Mouse (Mus musculus) stomach, embryonic 15.5 days (tissue): ENCODE measurements around the gene Slc25a25. TPM values are rescaled to one million over a fixed set of nuclear protein-coding genes. Genes with fewer than 3 reads are reported as not detected.
A peak's percentile ranks its signal among the peaks of the same experiment; 100 is the strongest.

Source experiments
- ATAC-seq: fragments of 200-750 bp; cut with Nextera tagmentation; 2 replicates; pipeline ENCODE4 v1.8.0; 2017; ENCODE audit warnings: low read depth, moderate number of reproducible peaks, moderate TSS enrichment; ENCODE audit not compliant: insufficient read depth, low FRiP score
- H3K27ac ChIP-seq: fragments of 300-500 bp; sonication (generic); 2 replicates; pipeline ENCODE4 v1.5.1; 2015; ENCODE audit warnings: mild to moderate bottlenecking, inconsistent platforms
- H3K27me3 ChIP-seq: fragments of 300-500 bp; sonication (generic); replicated peaks from 2 replicates; pipeline ENCODE4 v1.6.1; 2015; ENCODE audit warnings: inconsistent platforms
- H3K36me3 ChIP-seq: fragments of 300-500 bp; sonication (generic); 2 replicates; pipeline ENCODE4 v1.6.1; 2015; ENCODE audit warnings: inconsistent platforms
- H3K4me1 ChIP-seq: fragments of 300-500 bp; sonication (generic); 2 replicates; pipeline ENCODE4 v1.6.1; 2015; ENCODE audit warnings: inconsistent platforms
- H3K4me2 ChIP-seq: fragments of 300-500 bp; sonication (generic); 2 replicates; pipeline ENCODE4 v1.6.1; 2015; ENCODE audit warnings: mild to moderate bottlenecking, inconsistent platforms
- H3K4me3 ChIP-seq: fragments of 300-500 bp; sonication (generic); replicated peaks from 2 replicates; pipeline ENCODE4 v1.5.1; 2015; ENCODE audit warnings: inconsistent platforms
- H3K9ac ChIP-seq: fragments of 300-500 bp; sonication (generic); 2 replicates; pipeline ENCODE4 v1.6.1; 2015; ENCODE audit warnings: inconsistent platforms
- H3K9me3 ChIP-seq: fragments of 300-500 bp; sonication (generic); 2 replicates; pipeline ENCODE4 v1.6.1; 2016; ENCODE audit warnings: inconsistent platforms
- WGBS: fragments of 180-500 bp; shearing (Covaris S2); methylation state at CpG from one replicate; pipeline ENCODE4 v1.1.7; 2015; 5-methylcytosine and 5-hydroxymethylcytosine counted together
- polyA plus RNA-seq: library from polyadenylated mRNA; unstranded; fragments of >200 nt; fragmentation: Nextera tagmentation; extraction: Ambion mirVana; gene quantifications from 2 replicates; pipeline ENCODE4 v1.2.1, GENCODE M21; 2015

Gene Slc25a25
- polyA plus RNA-seq, 1 experiment from 2014 or later = 17.6 TPM

- no peaks in the 10 kb centered on the region for H3K36me3 ChIP-seq
- H3K27ac ChIP-seq = peak overlapping the region; percentile 38
- no peak for ATAC-seq
- H3K4me2 ChIP-seq = no peak overlapping the region
- no peaks in the 10 kb centered on the region for H3K27me3 ChIP-seq
- 28% methylated on average over 2 of the region's 2 CpGs for WGBS
- peaks cover 18% of the 10 kb centered on the region for H3K4me1 ChIP-seq
- no peaks in the 10 kb centered on the region for H3K9me3 ChIP-seq
- H3K9ac ChIP-seq = no peak overlapping the region
- no peak overlapping the region for H3K4me3 ChIP-seq
Observed at GRCm38 (mm10) chr2:32440164-32440563, 11.1 kb downstream of the Slc25a25 start.

DNA sequence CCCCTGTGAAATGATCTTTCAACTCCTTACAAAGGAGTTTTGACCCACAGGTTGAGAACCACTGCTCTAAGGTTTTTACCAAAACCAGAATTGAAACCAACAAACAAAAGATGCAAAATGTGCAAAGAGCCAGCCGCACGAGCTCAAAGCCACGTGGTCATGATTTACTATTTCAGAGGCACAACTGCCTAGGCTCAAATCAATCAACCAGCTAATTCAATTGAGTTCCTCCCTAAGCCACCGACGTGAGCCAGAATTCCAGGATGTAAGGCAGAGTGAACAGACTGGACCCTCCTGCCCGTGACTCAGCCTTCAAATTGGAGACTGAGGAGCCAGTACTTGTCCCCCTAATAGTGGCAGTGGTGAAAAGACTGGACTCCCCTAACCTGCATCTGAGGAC lies 12.1 kb downstream of the Slc25a25 start:
- Histone ChIP-seq H3K36me3 (no peaks in the 10 kb centered on the region), H3K9me3 (no peaks in the 10 kb centered on the region)
- 46% methylated on average over 6 of the region's 6 CpGs for WGBS

DNA sequence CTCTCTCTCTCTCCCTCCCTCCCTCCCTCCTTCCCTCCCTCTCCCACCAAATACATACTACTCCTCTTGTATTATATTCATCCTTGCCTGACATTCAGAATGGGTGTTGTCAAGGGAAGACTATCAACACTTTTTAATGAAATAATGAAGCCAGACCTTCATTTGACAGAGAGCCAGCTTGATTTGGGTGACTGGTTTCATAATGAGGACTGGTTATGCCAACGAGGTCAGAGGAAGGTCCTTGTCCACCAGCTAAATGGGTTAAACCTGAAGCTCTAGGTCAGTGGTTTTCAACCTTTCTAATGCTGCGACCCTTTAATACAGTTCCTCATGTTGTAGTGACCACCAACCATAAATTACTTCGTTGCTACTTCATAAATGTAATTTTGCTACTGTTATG lies 12.5 kb downstream of the Slc25a25 start:
- no peak overlapping the region for H3K4me3 ChIP-seq
- H3K27ac ChIP-seq = no peak overlapping the region
- H3K4me2 ChIP-seq = no peak overlapping the region
- ATAC-seq = no peak
- peaks cover 18% of the 10 kb centered on the region for H3K4me1 ChIP-seq
- no peaks in the 10 kb centered on the region for H3K36me3 ChIP-seq
- no peak overlapping the region for H3K9ac ChIP-seq
- H3K9me3 ChIP-seq = no peaks in the 10 kb centered on the region
- WGBS = 89% methylated on average over 3 of the region's 3 CpGs
- H3K27me3 ChIP-seq = no peaks in the 10 kb centered on the region

More for the DNA sequence above, 12.1 kb downstream of the Slc25a25 start:
- H3K27ac ChIP-seq = peak overlapping the region; percentile 21; the same call in 1 of the 2 replicates
- no peak overlapping the region for H3K4me2 ChIP-seq
- ATAC-seq = no peak
- H3K27me3 ChIP-seq = no peaks in the 10 kb centered on the region
- H3K4me1 ChIP-seq = peaks cover 18% of the 10 kb centered on the region
- H3K4me3 ChIP-seq = no peak overlapping the region
- H3K9ac ChIP-seq = no peak overlapping the region

DNA sequence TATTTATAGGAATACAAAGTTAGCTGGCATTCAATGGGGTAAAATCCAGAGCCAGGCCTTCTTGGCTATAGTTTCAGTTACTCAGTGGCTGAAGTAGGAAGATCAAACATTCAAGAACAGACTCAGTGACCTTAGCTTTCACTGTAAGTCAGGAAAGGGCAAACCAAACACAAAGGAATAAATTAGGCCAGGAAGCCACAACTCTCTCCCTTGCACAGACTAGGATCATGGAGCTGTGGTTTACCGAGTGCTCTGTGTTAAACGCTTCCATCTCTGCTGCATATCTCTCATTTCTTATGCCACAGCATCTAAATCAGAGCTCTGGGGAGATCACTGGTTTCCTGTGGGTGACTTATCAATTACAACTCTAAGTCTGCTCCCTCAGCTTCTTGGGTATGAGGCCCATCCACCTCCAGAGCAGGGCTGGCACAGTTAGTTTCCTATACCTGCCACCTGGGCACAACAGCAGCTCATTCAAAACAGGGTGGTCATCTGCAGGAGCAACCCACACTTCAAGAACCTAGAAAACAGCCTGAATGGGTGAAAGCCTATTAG lies 13.6 kb downstream of the Slc25a25 start:
- H3K27me3 ChIP-seq = no peaks in the 10 kb centered on the region
- peaks cover 15% of the 10 kb centered on the region; the same call in 1 of the 2 replicates for H3K4me1 ChIP-seq
- no peaks in the 10 kb centered on the region for H3K9me3 ChIP-seq
- H3K36me3 ChIP-seq = no peaks in the 10 kb centered on the region
- no peak overlapping the region for H3K9ac ChIP-seq
- WGBS = 71% methylated on average over 2 of the region's 2 CpGs
- ATAC-seq = no peak
- peak overlapping the region; percentile 21; the same call in 1 of the 2 replicates for H3K27ac ChIP-seq
- no peak overlapping the region for H3K4me3 ChIP-seq
- H3K4me2 ChIP-seq = no peak overlapping the region

GRCm38 (mm10) chr2:32436686-32437372 lies 14.4 kb downstream of the Slc25a25 start:
- Histone ChIP-seq H3K4me3 (no peak overlapping the region), H3K36me3 (no peaks in the 10 kb centered on the region), H3K9me3 (no peaks in the 10 kb centered on the region), H3K27me3 (no peaks in the 10 kb centered on the region), H3K4me2 (no peak overlapping the region), H3K9ac (no peak overlapping the region), H3K4me1 (peaks cover 15% of the 10 kb centered on the region; the same call in 1 of the 2 replicates), H3K27ac (peak overlapping the region; percentile 21; the same call in 1 of the 2 replicates)
- 64% methylated on average over 3 of the region's 3 CpGs for WGBS
- ATAC-seq = no peak; the same call in 1 of the 2 replicates

- H3K27ac ChIP-seq = peak overlapping the region; percentile 82
- peak; percentile 86 for ATAC-seq
- peak overlapping the region; percentile 58 for H3K4me2 ChIP-seq
- peak overlapping the region; percentile 42 for H3K4me3 ChIP-seq
- H3K4me1 ChIP-seq = peaks cover 35% of the 10 kb centered on the region
- H3K36me3 ChIP-seq = no peaks in the 10 kb centered on the region
- peak overlapping the region; percentile 35; the same call in 1 of the 2 replicates for H3K9ac ChIP-seq
- no peaks in the 10 kb centered on the region for H3K9me3 ChIP-seq
- no peaks in the 10 kb centered on the region for H3K27me3 ChIP-seq
- 14% methylated on average over 18 of the region's 18 CpGs for WGBS
Observed at GRCm38 (mm10) chr2:32430701-32431676, 20.3 kb downstream of the Slc25a25 start.

GRCm38 (mm10) chr2:32429215-32429891 lies 21.9 kb downstream of the Slc25a25 start:
- Histone ChIP-seq H3K4me2 (peak overlapping the region; percentile 40; the same call in 1 of the 2 replicates), H3K4me3 (no peak overlapping the region), H3K4me1 (peaks cover 47% of the 10 kb centered on the region), H3K27ac (peak overlapping the region; percentile 83), H3K36me3 (no peaks in the 10 kb centered on the region), H3K9ac (no peak overlapping the region), H3K9me3 (no peaks in the 10 kb centered on the region), H3K27me3 (no peaks in the 10 kb centered on the region)
- 69% methylated on average over 4 of the region's 4 CpGs for WGBS
- ATAC-seq = no peak

DNA sequence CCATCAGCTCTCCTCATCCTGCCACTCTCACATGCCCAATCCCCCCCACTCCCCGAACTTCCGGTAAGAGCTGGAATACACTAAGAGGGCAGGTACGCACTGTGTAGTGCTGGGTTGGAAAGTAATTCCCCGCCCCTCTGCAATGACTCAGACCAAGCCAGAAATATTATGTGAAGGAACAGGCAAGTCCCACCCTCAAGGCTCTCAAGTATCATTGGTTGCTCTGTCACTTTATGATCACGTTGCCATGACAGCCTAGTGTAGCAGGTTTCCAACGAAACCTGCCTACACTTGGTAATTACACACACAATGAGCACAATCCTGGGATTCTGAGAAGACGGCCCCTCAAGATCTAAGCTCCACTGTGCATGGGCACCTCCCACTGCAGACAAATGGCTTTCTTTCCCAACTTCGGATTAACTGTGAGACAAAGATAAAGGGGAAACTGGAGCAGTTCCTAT lies 23.0 kb downstream of the Slc25a25 start:
- H3K36me3 ChIP-seq = no peaks in the 10 kb centered on the region
- peak overlapping the region; percentile 8; the same call in 1 of the 2 replicates for H3K4me3 ChIP-seq
- peak overlapping the region; percentile 83 for H3K27ac ChIP-seq
- H3K4me1 ChIP-seq = peaks cover 57% of the 10 kb centered on the region
- no peaks in the 10 kb centered on the region for H3K27me3 ChIP-seq
- no peak overlapping the region for H3K9ac ChIP-seq
- H3K9me3 ChIP-seq = no peaks in the 10 kb centered on the region
- peak; percentile 76 for ATAC-seq
- peak overlapping the region; percentile 40 for H3K4me2 ChIP-seq
- 40% methylated on average over 8 of the region's 8 CpGs for WGBS

DNA sequence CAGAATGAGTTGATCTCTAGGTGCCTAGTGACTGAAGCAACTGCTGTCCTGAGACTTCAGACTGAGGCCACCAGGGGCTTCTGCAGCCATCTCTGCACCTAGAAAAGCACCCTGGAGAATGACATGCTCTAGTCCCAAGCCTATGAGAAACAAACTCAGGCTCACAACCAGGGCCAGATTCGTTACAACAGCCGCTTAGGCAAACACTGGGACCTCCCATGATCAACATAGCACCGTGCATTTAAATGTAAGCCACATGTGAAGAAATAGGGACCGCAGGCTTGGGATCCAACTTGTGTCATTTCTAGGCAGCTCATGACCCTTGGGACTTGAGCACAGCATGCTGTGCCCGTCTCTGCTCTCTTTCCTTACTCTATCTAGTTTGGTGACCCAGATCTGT lies 23.5 kb downstream of the Slc25a25 start:
- H3K4me1 ChIP-seq = peaks cover 62% of the 10 kb centered on the region
- WGBS = 69% methylated on average over 5 of the region's 5 CpGs
- H3K4me2 ChIP-seq = 0 out of 2 replicates have a peak overlapping the region, but pooled peaks have one; percentile 40
- ATAC-seq = no peak
- H3K27me3 ChIP-seq = no peaks in the 10 kb centered on the region
- no peaks in the 10 kb centered on the region for H3K9me3 ChIP-seq
- H3K9ac ChIP-seq = no peak overlapping the region
- peak overlapping the region; percentile 83 for H3K27ac ChIP-seq
- no peaks in the 10 kb centered on the region for H3K36me3 ChIP-seq
- H3K4me3 ChIP-seq = no peak overlapping the region

DNA sequence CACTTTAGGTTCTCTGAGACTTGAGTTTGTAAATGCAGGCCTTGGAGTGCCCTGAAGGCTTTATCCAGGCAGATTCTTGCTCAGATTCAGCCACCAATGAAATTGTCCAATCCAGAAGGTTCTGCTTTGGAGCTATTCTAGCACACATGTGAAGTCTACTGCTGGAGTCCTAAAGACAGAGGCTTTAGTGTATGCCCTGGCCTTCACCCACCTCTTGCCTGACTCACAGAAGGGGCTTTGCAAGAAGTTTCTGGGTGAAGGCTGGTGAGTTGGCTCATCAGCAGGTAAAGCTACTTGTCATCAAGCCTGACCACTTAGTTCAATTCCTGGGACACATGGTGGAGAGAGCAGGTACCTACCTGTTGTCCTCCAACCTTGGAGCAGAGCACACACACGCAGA lies 25.1 kb downstream of the Slc25a25 start:
- H3K4me2 ChIP-seq = no peak overlapping the region
- H3K4me3 ChIP-seq = no peak overlapping the region
- H3K27me3 ChIP-seq = no peaks in the 10 kb centered on the region
- peak overlapping the region; percentile 62; the same call in 1 of the 2 replicates for H3K27ac ChIP-seq
- no peak overlapping the region for H3K9ac ChIP-seq
- 90% methylated on average over 1 of the region's 1 CpGs for WGBS
- H3K36me3 ChIP-seq = peaks cover 1% of the 10 kb centered on the region; the same call in 1 of the 2 replicates
- ATAC-seq = no peak
- no peaks in the 10 kb centered on the region for H3K9me3 ChIP-seq
- H3K4me1 ChIP-seq = peaks cover 66% of the 10 kb centered on the region

DNA sequence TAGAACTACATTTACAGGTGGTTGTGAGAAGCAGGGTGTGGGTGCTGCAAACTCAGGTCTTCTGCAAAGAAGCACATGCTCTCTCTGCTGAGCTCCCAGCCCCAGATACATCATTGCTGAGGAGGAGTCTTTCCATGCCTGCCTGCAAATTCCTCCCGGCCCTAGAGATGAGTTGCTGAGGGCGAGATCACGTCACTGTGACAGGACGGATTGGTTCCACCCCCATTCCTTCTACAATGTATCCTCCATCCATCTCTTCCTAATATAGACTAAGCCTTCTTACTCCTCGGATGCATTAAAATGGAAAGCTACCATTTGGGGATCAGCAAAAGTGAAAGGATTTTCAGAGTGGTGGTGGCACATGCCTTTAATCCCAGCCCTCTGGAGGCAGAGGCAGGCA lies 25.7 kb downstream of the Slc25a25 start:
- Histone ChIP-seq H3K27me3 (no peaks in the 10 kb centered on the region), H3K9me3 (no peaks in the 10 kb centered on the region), H3K4me2 (no peak overlapping the region), H3K4me1 (peaks cover 64% of the 10 kb centered on the region), H3K27ac (peak overlapping the region; percentile 93; the same call in 1 of the 2 replicates), H3K36me3 (peaks cover 7% of the 10 kb centered on the region; the same call in 1 of the 2 replicates), H3K9ac (no peak overlapping the region), H3K4me3 (no peak overlapping the region)
- WGBS = 47% methylated on average over 5 of the region's 5 CpGs
- ATAC-seq = no peak
